In the genomic region with DNA sequence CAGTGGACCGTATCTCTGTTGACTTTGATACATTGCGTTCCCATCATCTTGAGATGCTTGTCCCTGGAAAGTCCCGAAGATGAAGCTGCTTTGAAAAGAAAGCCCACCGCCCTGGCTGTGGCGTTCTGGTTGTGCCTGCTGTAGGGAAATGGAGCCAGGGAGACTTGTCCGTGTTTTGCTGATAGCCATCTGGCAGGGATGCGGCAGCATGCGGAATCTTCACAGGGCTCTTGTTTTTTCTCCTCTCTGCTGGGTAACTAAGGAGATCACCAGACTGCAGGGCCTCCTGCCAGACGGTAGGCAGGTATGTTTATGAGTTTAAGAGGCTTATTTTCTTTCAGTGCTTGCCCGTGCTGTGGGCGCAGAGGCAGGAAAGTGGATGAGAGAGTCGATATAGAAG, we compare ENCODE assay signal across 13 mouse cellular contexts.
DNase-seq lines count a peak whose midpoint lies in the region; ATAC-seq lines count a peak whose summit lies in the region.
"Had no signal": no experiment of that assay in that cellular context is flagged by ENCODE, and none has a peak within 500 bp of the region (broad histone marks: within the 10 kb centered on the region; RNA-seq: fewer than 3 reads in every experiment).

No protein-coding gene starts in this region.

- no peaks in the 10 kb centered on the region for H3K36me3 ChIP-seq in liver, embryonic 12.5 days
- H3K36me3 ChIP-seq: heart, embryonic 12.5 days had no signal

- H3K4me1 ChIP-seq in liver, embryonic 12.5 days, result no peaks in the 10 kb centered on the region
- H3K4me1 ChIP-seq: heart, embryonic 12.5 days had no signal

- H3K4me3 ChIP-seq in liver, embryonic 12.5 days, result no peak overlapping the region
- H3K4me3 ChIP-seq: heart, embryonic 12.5 days had no signal

- no peak overlapping the region for H3K27ac ChIP-seq in liver, embryonic 12.5 days

- no peaks in the 10 kb centered on the region; the same call in 1 of the 2 replicates for H3K9me3 ChIP-seq in liver, embryonic 12.5 days (replicated peaks)

- ATAC-seq in liver, embryonic 12.5 days, result no peak
- ATAC-seq: inflammation-experienced regulatory T-cells, adult 6 months had no signal

- 72% methylated on average over 12 of the region's 12 CpGs for WGBS in liver, embryonic 12.5 days (ENCODE audit: insufficient replicate concordance)

- peak; percentile 5 to 29 for DNase-seq in left cerebral cortex, adult 18-20 months (ENCODE audit: low spot score in 2 of 2)
- no peak for DNase-seq in left cerebral cortex, adult 11 months (ENCODE audit: low spot score)
- DNase-seq in cerebellum, adult 11-12 months, result peak; percentile 34
- peak; percentile 81 to 82 for DNase-seq in cerebellum, postnatal 25 days
- peak; percentile 48 for DNase-seq in right cerebral cortex, postnatal 25 days
- no peak for DNase-seq in adrenal gland, postnatal 14 days
- no peak for DNase-seq in spleen, postnatal 4 days (ENCODE audit: low spot score in 2 of 2)
- DNase-seq: gastrocnemius, postnatal 14 days; heart, postnatal 4 days; thymus, postnatal 4 days had no signal

- no peak overlapping the region for H3K4me2 ChIP-seq in liver, embryonic 12.5 days
- H3K4me2 ChIP-seq: heart, embryonic 12.5 days had no signal

- H3K9ac ChIP-seq in liver, embryonic 12.5 days, result no peak overlapping the region
- H3K9ac ChIP-seq: heart, embryonic 12.5 days had no signal

- no peaks in the 10 kb centered on the region for H3K27me3 ChIP-seq in liver, embryonic 12.5 days (replicated peaks)
- H3K27me3 ChIP-seq: heart, embryonic 12.5 days had no signal

Comparison
In these comparisons a context has a peak if more than half of its experiments do, and no peak if none do; other contexts are left out.
1. DNase-seq: peak in left cerebral cortex, adult 18-20 months (2 of 2), cerebellum, adult 11-12 months (single experiment), cerebellum, postnatal 25 days (2 of 2) and right cerebral cortex, postnatal 25 days (single experiment); none in left cerebral cortex, adult 11 months (single experiment), adrenal gland, postnatal 14 days (single experiment) and spleen, postnatal 4 days (0 of 2).